Mouse (Mus musculus): Measurements from ENCODE around the gene Hip1r.

GRCm38 (mm10) chr5:124043999-124044398 is 70.6 kb downstream of the Hip1r start:
- TF ChIP-seq E2F4 (IDR thresholded peaks at IDR 0.05; ENCODE audit: insufficient read depth) (no peak), USF1 (IDR thresholded peaks at IDR 0.05; ENCODE audit: low read depth) (no peak), POLR2A (IDR thresholded peaks at IDR 0.05; ENCODE audit: insufficient read length, low read depth) (no peak), POLR2AphosphoS2 (IDR thresholded peaks at IDR 0.05; ENCODE audit: insufficient read length, low read depth) (no peak), TCF12 (IDR thresholded peaks at IDR 0.05; ENCODE audit: insufficient read depth, poor library complexity, severe bottlenecking) (no peak)

Data from myocyte (in vitro differentiated cells).